Mouse (Mus musculus) embryonic facial prominence, embryonic 14.5 days (tissue): ENCODE results near the gene Ccdc158. TPM values are rescaled to one million over a fixed set of nuclear protein-coding genes. Genes with fewer than 3 reads are reported as not detected.

Experiments
- ATAC-seq: fragments of 200-750 bp; cut with Nextera tagmentation; 2 replicates; pipeline ENCODE4 v1.8.0; 2017; ENCODE audit warnings: low read depth, moderate number of reproducible peaks, moderate TSS enrichment
- DNase-seq: peaks from one replicate; pipeline ENCODE4 v3.0.0-alpha.2; 2015; ENCODE audit warnings: low spot score
- H3K27ac ChIP-seq: fragments of 300-500 bp; sonication (generic); replicated peaks from 2 replicates; pipeline ENCODE4 v1.5.1; 2014; ENCODE audit warnings: low read depth, mild to moderate bottlenecking, low read length, moderate library complexity
- H3K27me3 ChIP-seq: fragments of 300-500 bp; sonication (generic); replicated peaks from 2 replicates; pipeline ENCODE4 v1.6.1; 2014; ENCODE audit warnings: low read length; ENCODE audit not compliant: control insufficient read depth, insufficient read depth
- H3K36me3 ChIP-seq: fragments of 300-500 bp; sonication (generic); 2 replicates; pipeline ENCODE4 v1.6.1; 2014; ENCODE audit warnings: low read length, mixed read lengths; ENCODE audit not compliant: control insufficient read depth, insufficient read depth
- H3K4me1 ChIP-seq: fragments of 300-500 bp; sonication (generic); 2 replicates; pipeline ENCODE4 v1.6.1; 2014; ENCODE audit warnings: antibody characterized with exemption, low read length; ENCODE audit not compliant: control insufficient read depth, insufficient read depth
- H3K4me2 ChIP-seq: fragments of 300-500 bp; sonication (generic); 2 replicates; pipeline ENCODE4 v1.6.1; 2014; ENCODE audit warnings: low read depth, mild to moderate bottlenecking, low read length, moderate library complexity, mixed read lengths
- H3K4me3 ChIP-seq: fragments of 300-500 bp; sonication (generic); 2 replicates; pipeline ENCODE4 v1.5.1; 2014; ENCODE audit warnings: low read depth, mild to moderate bottlenecking, low read length
- H3K9ac ChIP-seq: fragments of 300-500 bp; sonication (generic); 2 replicates; pipeline ENCODE4 v1.6.1; 2014; ENCODE audit warnings: low read depth, mild to moderate bottlenecking, low read length, moderate library complexity, mixed read lengths
- H3K9me3 ChIP-seq: fragments of 300-500 bp; sonication (generic); 2 replicates; pipeline ENCODE4 v1.6.1; 2016; ENCODE audit warnings: low read length; ENCODE audit not compliant: control insufficient read depth
- WGBS: fragments of 180-500 bp; shearing (Covaris S2); extraction: QIAGEN DNeasy Blood & Tissue Kit; methylation state at CpG from one replicate; pipeline ENCODE4 v1.1.7; 2014; 5-methylcytosine and 5-hydroxymethylcytosine counted together
- polyA plus RNA-seq: library from polyadenylated mRNA; unstranded; fragments of >200 nt; fragmentation: Nextera tagmentation; extraction: Ambion mirVana; gene quantifications from 2 replicates; pipeline ENCODE4 v1.2.1, GENCODE M21; 2014

The Ccdc158 gene
- polyA plus RNA-seq, result 0.88 and 1.4 TPM in 2 replicates

DNA sequence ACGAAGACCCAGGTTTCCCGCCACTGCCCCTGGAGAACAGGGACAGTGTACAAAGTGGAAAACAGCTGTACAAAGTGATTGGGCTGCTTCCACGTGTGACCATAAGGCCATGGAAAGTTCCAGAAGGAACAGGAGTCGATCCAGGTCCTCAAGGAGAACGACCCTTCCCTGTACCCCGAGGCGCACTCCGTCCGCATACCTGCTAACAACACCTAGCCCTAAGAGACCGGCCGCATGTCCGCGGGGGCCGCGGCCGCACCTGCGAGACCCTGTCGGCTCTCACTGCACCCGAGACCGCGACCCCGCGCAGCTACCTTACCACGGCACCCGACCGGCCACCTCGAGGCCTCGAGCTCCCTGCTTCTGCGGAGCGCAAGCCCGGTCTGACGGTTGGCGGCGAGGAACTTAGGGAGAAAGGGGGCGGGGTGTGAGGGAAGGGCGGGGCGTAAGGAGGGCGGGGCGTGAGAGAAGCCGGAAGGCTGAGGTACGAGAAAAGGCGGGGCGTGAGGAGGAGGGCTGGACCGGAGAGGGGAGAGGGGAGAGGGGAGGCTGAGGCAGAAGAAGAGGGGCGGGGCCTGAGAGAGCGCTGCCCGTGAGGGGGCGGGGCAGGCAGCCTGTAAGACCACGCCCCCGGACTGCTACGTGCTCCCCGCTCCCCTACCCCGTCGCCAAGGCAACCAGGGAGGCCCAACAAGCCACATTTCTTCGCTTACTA, at the start of gene Ccdc158:
Gene Ccdc158 (minus strand): TSS at position 413 of the 715 bp plus-strand sequence.
- H3K27me3 ChIP-seq, result no peaks in the 10 kb centered on the region
- H3K4me1 ChIP-seq, result no peaks in the 10 kb centered on the region
- H3K4me3 ChIP-seq, result peak within 1 kb of the TSS; percentile 46
- WGBS, result 20% methylated on average over 35 of the region's 55 CpGs
- H3K36me3 ChIP-seq, result no peaks in the 10 kb centered on the region
- H3K4me2 ChIP-seq, result peak within 1 kb of the TSS; percentile 82
- no peaks in the 10 kb centered on the region for H3K9me3 ChIP-seq
- DNase-seq, result peak; percentile 96
- peak; percentile 89 for ATAC-seq
- H3K27ac ChIP-seq, result no peak within 1 kb of the TSS
- H3K9ac ChIP-seq, result peak within 1 kb of the TSS; percentile 58

DNA sequence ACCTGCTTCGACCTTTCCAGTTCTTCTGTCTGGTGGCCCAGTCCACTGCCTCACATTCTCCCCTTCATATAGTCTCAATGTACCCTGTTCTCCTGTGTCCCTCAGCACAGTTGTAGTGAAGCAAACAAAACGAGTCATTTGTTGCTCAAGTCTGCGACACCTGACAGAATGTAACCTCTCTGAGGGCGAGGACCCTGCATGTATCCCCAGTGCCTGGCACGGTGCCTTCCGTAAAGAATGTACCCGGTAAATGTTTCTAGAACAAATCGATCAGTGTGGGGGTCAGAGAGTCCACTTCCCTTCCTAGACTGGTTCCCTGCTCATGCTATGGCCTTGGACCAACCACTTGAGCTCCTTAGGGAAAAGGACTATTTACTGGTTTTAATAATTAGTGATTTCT, 46.5 kb upstream of the Ccdc158 start:
- no peak overlapping the region for H3K4me2 ChIP-seq
- WGBS, result 93% methylated on average over 8 of the region's 8 CpGs
- no peak for DNase-seq
- no peak for ATAC-seq
- no peak overlapping the region for H3K27ac ChIP-seq
- no peak overlapping the region for H3K9ac ChIP-seq
- H3K4me3 ChIP-seq, result no peak overlapping the region
- H3K27me3 ChIP-seq, result no peaks in the 10 kb centered on the region
- H3K36me3 ChIP-seq, result no peaks in the 10 kb centered on the region
- no peaks in the 10 kb centered on the region for H3K4me1 ChIP-seq
- H3K9me3 ChIP-seq, result no peaks in the 10 kb centered on the region

GRCm38 (mm10) chr5:92718856-92719255, 43.8 kb upstream of the Ccdc158 start:
- no peak for ATAC-seq
- H3K36me3 ChIP-seq, result no peaks in the 10 kb centered on the region
- no peaks in the 10 kb centered on the region for H3K9me3 ChIP-seq
- no peak overlapping the region for H3K4me2 ChIP-seq
- H3K4me3 ChIP-seq, result no peak overlapping the region
- H3K9ac ChIP-seq, result no peak overlapping the region
- no peak overlapping the region for H3K27ac ChIP-seq
- no peaks in the 10 kb centered on the region for H3K27me3 ChIP-seq
- DNase-seq, result no peak
- WGBS, result 75% methylated on average over 3 of the region's 3 CpGs
- H3K4me1 ChIP-seq, result no peaks in the 10 kb centered on the region

- WGBS, result 56% methylated on average over 3 of the region's 3 CpGs
- ATAC-seq, result no peak
These were observed 42.7 kb upstream of the Ccdc158 start for GRCm38 (mm10) chr5:92717666-92718360.

GRCm38 (mm10) chr5:92715890-92716289, 40.8 kb upstream of the Ccdc158 start:
- H3K27me3 ChIP-seq, result no peaks in the 10 kb centered on the region
- H3K4me1 ChIP-seq, result no peaks in the 10 kb centered on the region
- no peak overlapping the region for H3K4me3 ChIP-seq
- WGBS, result 70% methylated on average over 2 of the region's 2 CpGs
- H3K27ac ChIP-seq, result no peak overlapping the region
- no peaks in the 10 kb centered on the region for H3K9me3 ChIP-seq
- H3K4me2 ChIP-seq, result no peak overlapping the region
- no peak overlapping the region for H3K9ac ChIP-seq
- ATAC-seq (no peak), DNase-seq (no peak)
- no peaks in the 10 kb centered on the region for H3K36me3 ChIP-seq

More at GRCm38 (mm10) chr5:92717666-92718360, 42.7 kb upstream of the Ccdc158 start:
- H3K36me3 ChIP-seq, result no peaks in the 10 kb centered on the region
- no peaks in the 10 kb centered on the region for H3K9me3 ChIP-seq
- H3K4me2 ChIP-seq, result no peak overlapping the region
- no peaks in the 10 kb centered on the region for H3K27me3 ChIP-seq
- DNase-seq, result no peak
- no peaks in the 10 kb centered on the region for H3K4me1 ChIP-seq
- no peak overlapping the region for H3K9ac ChIP-seq
- no peak overlapping the region for H3K4me3 ChIP-seq
- no peak overlapping the region for H3K27ac ChIP-seq

DNA sequence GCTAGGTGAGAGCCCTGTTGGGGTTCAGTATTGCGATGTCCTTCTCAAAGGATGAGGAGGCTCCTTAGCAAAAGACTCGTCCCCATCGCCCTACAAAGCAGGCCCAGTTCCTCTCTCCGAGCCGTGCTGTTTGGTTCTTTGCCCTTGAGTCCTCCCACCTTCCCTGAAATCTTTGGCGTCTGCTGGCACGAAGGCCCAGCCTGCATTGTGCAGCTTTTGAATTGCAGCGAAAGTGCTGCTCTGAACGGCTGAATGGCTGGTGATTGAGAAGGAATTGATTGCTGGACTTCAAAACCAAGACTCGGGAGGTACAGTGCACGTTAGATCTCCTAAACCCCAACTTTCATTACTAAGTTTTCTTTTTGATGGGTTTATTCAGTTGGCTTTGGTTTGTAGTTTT, 40.2 kb upstream of the Ccdc158 start:
- Histone ChIP-seq H3K9ac (no peak overlapping the region), H3K36me3 (no peaks in the 10 kb centered on the region), H3K4me1 (no peaks in the 10 kb centered on the region), H3K4me2 (no peak overlapping the region), H3K4me3 (no peak overlapping the region), H3K27me3 (no peaks in the 10 kb centered on the region), H3K27ac (no peak overlapping the region), H3K9me3 (no peaks in the 10 kb centered on the region)
- no peak for ATAC-seq
- WGBS, result 73% methylated on average over 11 of the region's 11 CpGs
- DNase-seq, result no peak

DNA sequence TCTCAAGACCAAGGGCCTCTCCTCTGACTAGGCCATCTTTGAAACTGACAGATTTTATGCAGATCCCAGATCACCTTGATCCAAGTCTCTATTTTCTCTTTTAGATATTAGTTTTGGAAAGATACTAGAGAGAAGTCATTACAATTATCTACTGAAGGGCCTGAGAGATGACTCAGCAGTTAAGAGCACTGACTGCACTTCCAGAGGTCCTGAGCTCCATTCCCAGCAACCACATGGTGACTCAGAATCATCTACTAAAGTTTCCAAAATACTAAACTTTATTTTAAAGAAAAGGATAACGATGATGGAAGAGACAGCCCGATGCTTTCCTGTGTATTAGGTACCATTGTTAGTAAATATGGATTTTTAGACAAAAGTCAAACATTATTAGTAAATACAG, 39.8 kb upstream of the Ccdc158 start:
- H3K9ac ChIP-seq, result no peak overlapping the region
- no peak overlapping the region for H3K4me2 ChIP-seq
- no peak for ATAC-seq
- no peaks in the 10 kb centered on the region for H3K36me3 ChIP-seq
- H3K27me3 ChIP-seq, result no peaks in the 10 kb centered on the region
- DNase-seq, result no peak
- 95% methylated on average over 2 of the region's 2 CpGs for WGBS
- H3K27ac ChIP-seq, result no peak overlapping the region
- H3K4me3 ChIP-seq, result no peak overlapping the region
- no peaks in the 10 kb centered on the region for H3K4me1 ChIP-seq
- H3K9me3 ChIP-seq, result no peaks in the 10 kb centered on the region

DNA sequence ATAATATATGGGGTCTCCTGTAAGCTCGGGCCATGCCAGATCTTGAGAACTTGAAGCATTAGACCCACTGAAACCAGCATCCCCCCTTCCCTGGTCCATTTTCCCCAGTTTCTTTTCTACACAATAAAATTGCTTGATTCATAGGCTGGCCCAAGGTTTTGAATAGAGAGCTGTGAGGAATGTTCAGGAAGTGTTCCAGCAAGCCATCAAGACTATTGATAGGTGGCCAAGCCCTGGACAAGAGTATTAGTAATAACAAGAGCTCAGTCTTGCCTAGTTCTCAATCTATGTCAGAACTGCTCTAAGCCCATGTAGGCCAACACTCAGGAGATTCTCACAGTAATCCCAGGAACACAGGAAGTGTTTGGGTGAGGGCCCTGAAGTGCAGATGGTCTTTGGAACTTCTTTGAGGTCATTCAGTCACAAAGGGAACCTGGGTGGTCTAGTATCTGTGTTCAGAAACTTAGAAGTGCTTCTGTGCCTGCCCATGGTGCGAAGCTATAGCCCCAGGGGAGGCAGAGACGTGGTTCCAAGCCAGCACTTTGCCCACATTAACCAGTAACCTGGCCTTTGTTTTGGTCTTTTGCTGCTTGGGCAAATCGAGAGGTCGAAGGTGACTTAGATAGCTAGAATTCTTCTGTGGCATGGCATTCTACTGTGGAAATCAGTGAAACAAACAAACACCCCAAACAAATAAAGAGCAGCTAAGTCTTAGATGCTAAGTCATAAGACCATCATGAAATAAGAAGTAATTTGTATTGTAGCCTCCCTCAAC, 37.7 kb upstream of the Ccdc158 start:
- H3K4me1 ChIP-seq, result no peaks in the 10 kb centered on the region
- no peaks in the 10 kb centered on the region for H3K9me3 ChIP-seq
- no peaks in the 10 kb centered on the region for H3K36me3 ChIP-seq
- no peak for DNase-seq
- 79% methylated on average over 5 of the region's 5 CpGs for whole genome bisulfite sequencing
- H3K27me3 ChIP-seq, result no peaks in the 10 kb centered on the region
- no peak for ATAC-seq
- no peak overlapping the region for H3K9ac ChIP-seq
- H3K4me2 ChIP-seq, result no peak overlapping the region
- H3K4me3 ChIP-seq, result no peak overlapping the region
- no peak overlapping the region for H3K27ac ChIP-seq
